Mouse (Mus musculus): Measurements from ENCODE around the gene Lsamp. TPM values are rescaled to one million over a fixed set of nuclear protein-coding genes. Genes with fewer than 3 reads are reported as not detected.

Gene Lsamp
- total RNA-seq, 1 experiment: not detected

DNA sequence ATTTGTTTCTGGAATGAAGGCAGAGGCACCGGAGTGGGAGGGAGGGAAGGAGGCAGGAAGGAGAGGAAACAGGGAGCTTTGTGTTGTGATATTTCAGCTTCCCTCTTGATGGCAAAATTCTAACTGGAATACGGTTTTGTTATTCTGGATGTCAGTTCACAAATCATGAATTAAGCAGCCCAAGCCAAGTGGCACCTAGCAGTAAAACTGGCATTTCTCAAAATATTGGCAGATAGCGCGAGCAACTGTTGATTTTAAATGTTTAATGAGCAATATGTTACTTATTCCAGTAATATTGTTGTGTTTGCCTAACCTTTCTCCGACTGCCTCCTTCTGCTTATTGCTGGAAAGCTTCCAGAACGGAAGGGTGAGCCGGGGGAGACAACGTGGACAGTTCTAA lies 2118.5 kb downstream of the Lsamp start:
- no peaks in the 10 kb centered on the region for H3K9me3 ChIP-seq (ENCODE audit: control insufficient read depth, insufficient read depth, low read depth, low read length)
- DNase-seq (ENCODE audit: low read depth, low spot score): no peak
- H3K4me3 ChIP-seq (ENCODE audit: insufficient read depth in 1 of 2, low read depth in 1 of 2, low read length in 2 of 2, poor library complexity in 1 of 2, severe bottlenecking in 1 of 2): no peak overlapping the region
- no peak overlapping the region for H3K27ac ChIP-seq (ENCODE audit: insufficient read depth, low read depth, low read length, poor library complexity, severe bottlenecking)
- H3K4me1 ChIP-seq (ENCODE audit: control insufficient read depth in 2 of 2, insufficient read depth in 2 of 2, low read length in 2 of 2, poor library complexity in 1 of 2): no peaks in the 10 kb centered on the region
- in situ Hi-C loops (cut with MboI; ENCODE audit: low sequenced_read_pairs in 2 of 2, unreplicated experiment in 2 of 2): no loop called here
- H3K36me3 ChIP-seq (ENCODE audit: control insufficient read depth, insufficient read depth, low read length, poor library complexity, severe bottlenecking): no peaks in the 10 kb centered on the region
- no peak overlapping the region for H3K9ac ChIP-seq (ENCODE audit: insufficient read depth, low read depth, low read length, poor library complexity, severe bottlenecking)
- TF ChIP-seq ZC3H11A (IDR thresholded peaks at IDR 0.05; ENCODE audit: borderline replicate concordance, low read depth, low read length): no peak

DNA sequence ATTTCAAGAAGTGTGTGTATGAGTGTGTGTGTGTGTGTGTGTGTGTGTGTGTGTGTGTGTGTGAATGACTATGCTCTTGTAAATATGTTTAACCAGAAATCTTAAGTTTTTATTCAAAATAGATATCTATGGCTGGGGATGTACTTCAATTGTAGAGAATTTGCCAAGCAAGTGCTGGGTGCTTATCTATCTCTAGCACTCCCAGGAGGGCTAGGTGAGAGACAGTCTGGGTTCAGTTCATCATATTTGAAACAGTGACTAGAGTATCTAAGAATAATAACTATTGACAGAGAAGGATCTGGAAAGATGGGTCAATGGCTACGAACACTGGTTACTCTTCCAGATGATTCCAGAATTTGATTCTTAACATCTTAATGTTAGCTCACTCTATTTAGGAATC lies 2128.1 kb downstream of the Lsamp start:
- Histone ChIP-seq H3K4me3 (ENCODE audit: insufficient read depth in 1 of 2, low read depth in 1 of 2, low read length in 2 of 2, poor library complexity in 1 of 2, severe bottlenecking in 1 of 2) (no peak overlapping the region), H3K4me1 (ENCODE audit: control insufficient read depth in 2 of 2, insufficient read depth in 2 of 2, low read length in 2 of 2, poor library complexity in 1 of 2) (no peaks in the 10 kb centered on the region), H3K9ac (ENCODE audit: insufficient read depth, low read depth, low read length, poor library complexity, severe bottlenecking) (no peak overlapping the region), H3K9me3 (ENCODE audit: control insufficient read depth, insufficient read depth, low read depth, low read length) (no peaks in the 10 kb centered on the region), H3K27ac (ENCODE audit: insufficient read depth, low read depth, low read length, poor library complexity, severe bottlenecking) (no peak overlapping the region), H3K36me3 (ENCODE audit: control insufficient read depth, insufficient read depth, low read length, poor library complexity, severe bottlenecking) (no peaks in the 10 kb centered on the region)
- DNase-seq (ENCODE audit: low read depth, low spot score): no peak
- in situ Hi-C loops (cut with MboI; ENCODE audit: low sequenced_read_pairs in 2 of 2, unreplicated experiment in 2 of 2): no loop called here
- TF ChIP-seq MAFK (IDR thresholded peaks at IDR 0.05; ENCODE audit: insufficient read depth, low read depth, low read length) (no peak), ZNF384 (IDR thresholded peaks at IDR 0.05; ENCODE audit: low read depth, low read length) (no peak), CHD2 (IDR thresholded peaks at IDR 0.05; ENCODE audit: low read depth, low read length) (no peak), ZC3H11A (IDR thresholded peaks at IDR 0.05; ENCODE audit: borderline replicate concordance, low read depth, low read length) (no peak), HCFC1 (IDR thresholded peaks at IDR 0.05; ENCODE audit: borderline replicate concordance, insufficient read depth, low read length) (no peak)

DNA sequence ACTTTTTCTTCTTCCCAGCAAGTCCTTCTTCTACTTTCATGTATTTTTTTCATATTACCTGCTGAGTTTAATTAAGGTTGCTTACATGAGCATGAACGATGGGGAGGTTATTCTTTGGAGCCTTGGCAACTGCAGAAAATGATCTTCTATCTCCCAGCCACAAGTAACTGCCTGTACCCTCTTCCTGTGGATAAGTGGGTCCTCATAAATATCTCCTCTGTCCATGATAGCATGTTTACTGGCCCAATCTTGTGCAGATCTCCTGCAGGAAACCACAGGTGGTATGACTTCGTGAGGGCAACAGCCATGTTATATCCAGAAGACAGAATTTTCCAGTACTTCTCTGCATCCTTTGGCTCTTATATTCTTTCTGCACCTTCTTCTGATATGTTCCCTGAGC lies 2129.1 kb downstream of the Lsamp start:
- no peak overlapping the region for H3K9ac ChIP-seq (ENCODE audit: insufficient read depth, low read depth, low read length, poor library complexity, severe bottlenecking)
- no peaks in the 10 kb centered on the region for H3K4me1 ChIP-seq (ENCODE audit: control insufficient read depth in 2 of 2, insufficient read depth in 2 of 2, low read length in 2 of 2, poor library complexity in 1 of 2)
- no peak overlapping the region for H3K4me3 ChIP-seq (ENCODE audit: insufficient read depth in 1 of 2, low read depth in 1 of 2, low read length in 2 of 2, poor library complexity in 1 of 2, severe bottlenecking in 1 of 2)
- H3K9me3 ChIP-seq (ENCODE audit: control insufficient read depth, insufficient read depth, low read depth, low read length): no peaks in the 10 kb centered on the region
- TF ChIP-seq HCFC1 (IDR thresholded peaks at IDR 0.05; ENCODE audit: borderline replicate concordance, insufficient read depth, low read length) (no peak), ZC3H11A (IDR thresholded peaks at IDR 0.05; ENCODE audit: borderline replicate concordance, low read depth, low read length) (no peak), MAFK (IDR thresholded peaks at IDR 0.05; ENCODE audit: insufficient read depth, low read depth, low read length) (no peak), ZNF384 (IDR thresholded peaks at IDR 0.05; ENCODE audit: low read depth, low read length) (no peak), CHD2 (IDR thresholded peaks at IDR 0.05; ENCODE audit: low read depth, low read length) (no peak)
- DNase-seq (ENCODE audit: low read depth, low spot score): no peak
- no peak overlapping the region for H3K27ac ChIP-seq (ENCODE audit: insufficient read depth, low read depth, low read length, poor library complexity, severe bottlenecking)
- in situ Hi-C loops (cut with MboI; ENCODE audit: low sequenced_read_pairs in 2 of 2, unreplicated experiment in 2 of 2): no loop called here
- H3K36me3 ChIP-seq (ENCODE audit: control insufficient read depth, insufficient read depth, low read length, poor library complexity, severe bottlenecking): no peaks in the 10 kb centered on the region

DNA sequence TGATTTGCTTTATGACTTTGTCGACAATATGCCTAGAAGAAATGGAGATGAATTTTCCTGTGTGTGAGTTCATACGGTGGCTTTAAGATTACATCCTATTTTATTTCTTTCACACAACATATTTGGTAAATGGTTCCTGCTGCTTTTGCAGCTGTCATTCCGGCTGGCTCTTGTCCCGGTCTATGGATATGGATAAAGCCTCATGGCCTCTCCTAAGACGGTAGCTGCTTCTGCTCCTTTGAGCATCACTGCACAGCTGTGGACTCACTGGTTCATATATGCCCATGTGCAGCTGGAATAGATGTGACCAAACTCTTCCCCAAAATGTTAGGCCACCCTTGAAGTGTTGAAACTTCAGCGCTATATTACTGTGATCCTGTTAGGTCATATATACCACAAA lies 2137.6 kb downstream of the Lsamp start:
- Histone ChIP-seq H3K4me3 (ENCODE audit: insufficient read depth in 1 of 2, low read depth in 1 of 2, low read length in 2 of 2, poor library complexity in 1 of 2, severe bottlenecking in 1 of 2) (no peak overlapping the region), H3K36me3 (ENCODE audit: control insufficient read depth, insufficient read depth, low read length, poor library complexity, severe bottlenecking) (no peaks in the 10 kb centered on the region), H3K27ac (ENCODE audit: insufficient read depth, low read depth, low read length, poor library complexity, severe bottlenecking) (no peak overlapping the region), H3K9ac (ENCODE audit: insufficient read depth, low read depth, low read length, poor library complexity, severe bottlenecking) (no peak overlapping the region), H3K9me3 (ENCODE audit: control insufficient read depth, insufficient read depth, low read depth, low read length) (no peaks in the 10 kb centered on the region), H3K4me1 (ENCODE audit: control insufficient read depth in 2 of 2, insufficient read depth in 2 of 2, low read length in 2 of 2, poor library complexity in 1 of 2) (no peaks in the 10 kb centered on the region)
- in situ Hi-C loops (cut with MboI; ENCODE audit: low sequenced_read_pairs in 2 of 2, unreplicated experiment in 2 of 2): no loop called here
- no peak for TF ChIP-seq MAFK (IDR thresholded peaks at IDR 0.05; ENCODE audit: insufficient read depth, low read depth, low read length)
- no peak for TF ChIP-seq HCFC1 (IDR thresholded peaks at IDR 0.05; ENCODE audit: borderline replicate concordance, insufficient read depth, low read length)
- TF ChIP-seq ZNF384 (IDR thresholded peaks at IDR 0.05; ENCODE audit: low read depth, low read length): no peak
- TF ChIP-seq ZC3H11A (IDR thresholded peaks at IDR 0.05; ENCODE audit: borderline replicate concordance, low read depth, low read length): no peak
- no peak for TF ChIP-seq CHD2 (IDR thresholded peaks at IDR 0.05; ENCODE audit: low read depth, low read length)
- DNase-seq (ENCODE audit: low read depth, low spot score): no peak

DNA sequence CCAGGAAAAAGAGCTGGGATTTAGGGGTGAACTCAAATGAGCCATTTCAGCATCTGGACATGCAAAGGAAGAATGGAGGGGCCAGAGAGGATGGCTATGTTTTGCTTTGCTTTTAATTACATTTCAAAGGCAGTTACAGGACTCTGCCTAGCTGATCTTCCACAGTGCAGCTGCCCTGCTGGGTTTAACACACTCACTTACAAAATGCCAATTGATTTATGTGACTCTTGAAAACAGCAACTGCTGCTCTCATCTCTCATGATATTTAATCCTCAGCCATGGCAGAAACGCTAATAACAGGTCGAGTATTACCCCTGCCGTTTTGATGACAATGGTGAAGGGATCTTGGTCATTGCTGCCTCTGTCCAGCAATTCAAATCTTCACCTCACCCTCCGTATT lies 2139.7 kb downstream of the Lsamp start:
- no peak for DNase-seq (ENCODE audit: low read depth, low spot score)
- in situ Hi-C loops (cut with MboI; ENCODE audit: low sequenced_read_pairs in 2 of 2, unreplicated experiment in 2 of 2): no loop called here
- no peaks in the 10 kb centered on the region for H3K4me1 ChIP-seq (ENCODE audit: control insufficient read depth in 2 of 2, insufficient read depth in 2 of 2, low read length in 2 of 2, poor library complexity in 1 of 2)
- no peaks in the 10 kb centered on the region for H3K9me3 ChIP-seq (ENCODE audit: control insufficient read depth, insufficient read depth, low read depth, low read length)
- H3K4me3 ChIP-seq (ENCODE audit: insufficient read depth in 1 of 2, low read depth in 1 of 2, low read length in 2 of 2, poor library complexity in 1 of 2, severe bottlenecking in 1 of 2): no peak overlapping the region
- H3K9ac ChIP-seq (ENCODE audit: insufficient read depth, low read depth, low read length, poor library complexity, severe bottlenecking): no peak overlapping the region
- no peak overlapping the region for H3K27ac ChIP-seq (ENCODE audit: insufficient read depth, low read depth, low read length, poor library complexity, severe bottlenecking)
- TF ChIP-seq ZC3H11A (IDR thresholded peaks at IDR 0.05; ENCODE audit: borderline replicate concordance, low read depth, low read length) (no peak), MAFK (IDR thresholded peaks at IDR 0.05; ENCODE audit: insufficient read depth, low read depth, low read length) (no peak), HCFC1 (IDR thresholded peaks at IDR 0.05; ENCODE audit: borderline replicate concordance, insufficient read depth, low read length) (no peak), ZNF384 (IDR thresholded peaks at IDR 0.05; ENCODE audit: low read depth, low read length) (no peak), CHD2 (IDR thresholded peaks at IDR 0.05; ENCODE audit: low read depth, low read length) (no peak)
- H3K36me3 ChIP-seq (ENCODE audit: control insufficient read depth, insufficient read depth, low read length, poor library complexity, severe bottlenecking): no peaks in the 10 kb centered on the region
